Mouse (Mus musculus) heart, embryonic 14.5 days (tissue): Measurements from ENCODE around the gene Inppl1. TPM values are rescaled to one million over a fixed set of nuclear protein-coding genes. Genes with fewer than 3 reads are reported as not detected.

Experiments used
- ATAC-seq: fragments of 200-750 bp; cut with Nextera tagmentation; 2 replicates; pipeline ENCODE4 v1.8.0; 2017; ENCODE audit warnings: low read depth, moderate TSS enrichment; ENCODE audit not compliant: insufficient number of reproducible peaks, insufficient read depth, low FRiP score
- H3K27ac ChIP-seq, 2 experiments: fragments of 200-500 bp in 1 of 2; fragments of 300-500 bp in 1 of 2; sonication (generic) in 1 of 2; replicated peaks in 1 of 2; 2 replicates each; pipeline ENCODE4 v1.5.1; 2012 to 2014; ENCODE audit warnings: low read depth in 2 of 2, low read length in 2 of 2, control low read depth in 1 of 2, mild to moderate bottlenecking in 1 of 2, mixed read lengths in 1 of 2; ENCODE audit not compliant: control insufficient read depth in 1 of 2, insufficient read depth in 1 of 2
- H3K27me3 ChIP-seq: fragments of 300-500 bp; sonication (generic); 2 replicates; pipeline ENCODE4 v1.6.1; 2014; ENCODE audit warnings: mild to moderate bottlenecking, low read length, control low read depth; ENCODE audit not compliant: control insufficient read depth, insufficient read depth
- H3K36me3 ChIP-seq: fragments of 300-500 bp; sonication (generic); 2 replicates; pipeline ENCODE4 v1.6.1; 2014; ENCODE audit warnings: mild to moderate bottlenecking, control low read depth, low read length, mixed read lengths; ENCODE audit not compliant: control insufficient read depth, insufficient read depth
- H3K4me1 ChIP-seq, 2 experiments: fragments of 200-500 bp in 1 of 2; fragments of 300-500 bp in 1 of 2; sonication (generic) in 1 of 2; 2 replicates each; pipeline ENCODE4 v1.6.1; 2012 to 2014; ENCODE audit warnings: low read length in 2 of 2, control low read depth in 1 of 2, mixed read lengths in 1 of 2; ENCODE audit not compliant: control insufficient read depth in 2 of 2, insufficient read depth in 2 of 2
- H3K4me2 ChIP-seq: fragments of 300-500 bp; sonication (generic); 2 replicates; pipeline ENCODE4 v1.6.1; 2014; ENCODE audit warnings: mild to moderate bottlenecking, low read length
- H3K4me3 ChIP-seq, 2 experiments: fragments of 200-500 bp in 1 of 2; fragments of 300-500 bp in 1 of 2; sonication (generic) in 1 of 2; 2 replicates each; pipeline ENCODE4 v1.5.1; 2012 to 2014; ENCODE audit warnings: low read length in 2 of 2, mild to moderate bottlenecking in 2 of 2, control low read depth in 1 of 2, low read depth in 1 of 2, moderate library complexity in 1 of 2; ENCODE audit not compliant: control insufficient read depth in 1 of 2, insufficient read depth in 1 of 2
- H3K9ac ChIP-seq: fragments of 300-500 bp; sonication (generic); 2 replicates; pipeline ENCODE4 v1.6.1; 2014; ENCODE audit warnings: mild to moderate bottlenecking, low read length
- H3K9me3 ChIP-seq: fragments of 300-500 bp; sonication (generic); 2 replicates; pipeline ENCODE4 v1.6.1; 2016; ENCODE audit warnings: low read length, control low read depth; ENCODE audit not compliant: control insufficient read depth
- WGBS: fragments of 180-500 bp; shearing (Covaris S2); extraction: QIAGEN DNeasy Blood & Tissue Kit; methylation state at CpG from one replicate; pipeline ENCODE4 v1.1.7; 2014; 5-methylcytosine and 5-hydroxymethylcytosine counted together
- polyA plus RNA-seq: library from polyadenylated mRNA; unstranded; fragments of >200 nt; fragmentation: Nextera tagmentation; extraction: Ambion mirVana; gene quantifications from 2 replicates; pipeline ENCODE4 v1.2.1, GENCODE M21; 2014

Inppl1 gene
- polyA plus RNA-seq, 1 experiment from 2014 or later: 34.9 TPM

GRCm38 (mm10) chr7:101831437-101831836, 6.6 kb downstream of the Inppl1 start:
- no peaks in the 10 kb centered on the region for H3K27me3 ChIP-seq
- no peak overlapping the region for H3K9ac ChIP-seq
- ATAC-seq: no peak
- H3K9me3 ChIP-seq: no peaks in the 10 kb centered on the region
- peaks cover 76% of the 10 kb centered on the region for H3K36me3 ChIP-seq
- H3K4me1 ChIP-seq: peaks cover 16 to 27% of the 10 kb centered on the region in 2 experiments
- 94% methylated on average over 8 of the region's 8 CpGs for WGBS
- H3K27ac ChIP-seq: no peak overlapping the region
- no peak overlapping the region for H3K4me2 ChIP-seq
- no peak overlapping the region for H3K4me3 ChIP-seq

- no peak overlapping the region for H3K4me3 ChIP-seq
- H3K4me1 ChIP-seq: peaks cover 12 to 20% of the 10 kb centered on the region in 2 experiments
- WGBS: 94% methylated on average over 3 of the region's 3 CpGs
- peaks cover 86% of the 10 kb centered on the region for H3K36me3 ChIP-seq
- no peaks in the 10 kb centered on the region for H3K9me3 ChIP-seq
- H3K9ac ChIP-seq: no peak overlapping the region
- no peak overlapping the region for H3K4me2 ChIP-seq
- no peak for ATAC-seq
- H3K27ac ChIP-seq: no peak overlapping the region
- H3K27me3 ChIP-seq: no peaks in the 10 kb centered on the region
Measured at GRCm38 (mm10) chr7:101830373-101830772, 7.7 kb downstream of the Inppl1 start.

GRCm38 (mm10) chr7:101823758-101824630, 14.0 kb downstream of the Inppl1 start:
- H3K27ac ChIP-seq: no peak overlapping the region
- 79% methylated on average over 18 of the region's 18 CpGs for WGBS

GRCm38 (mm10) chr7:101822836-101823757, 14.9 kb downstream of the Inppl1 start:
- WGBS: 46% methylated on average over 32 of the region's 32 CpGs
- no peak for ATAC-seq
- Histone ChIP-seq H3K4me1 (peaks cover 7 to 27% of the 10 kb centered on the region in 2 experiments), H3K9me3 (no peaks in the 10 kb centered on the region), H3K4me3 (no peak overlapping the region), H3K4me2 (no peak overlapping the region), H3K27ac (no peak overlapping the region), H3K27me3 (peaks cover 34% of the 10 kb centered on the region), H3K9ac (no peak overlapping the region), H3K36me3 (peaks cover 51% of the 10 kb centered on the region)

More at GRCm38 (mm10) chr7:101823758-101824630, 14.0 kb downstream of the Inppl1 start:
- Histone ChIP-seq H3K9ac (no peak overlapping the region), H3K4me3 (no peak overlapping the region), H3K27me3 (peaks cover 25% of the 10 kb centered on the region), H3K9me3 (no peaks in the 10 kb centered on the region), H3K36me3 (peaks cover 60% of the 10 kb centered on the region), H3K4me1 (peaks cover 7 to 21% of the 10 kb centered on the region in 2 experiments), H3K4me2 (no peak overlapping the region)
- ATAC-seq: no peak

GRCm38 (mm10) chr7:101821571-101822501, 16.2 kb downstream of the Inppl1 start:
- Histone ChIP-seq H3K4me3 (peak overlapping the region; percentile 44 to 50), H3K9me3 (no peaks in the 10 kb centered on the region), H3K36me3 (peaks cover 38% of the 10 kb centered on the region), H3K27ac (peak overlapping the region; percentile 19 to 72; a peak in 3 of 4 replicates), H3K4me1 (peaks cover 9 to 31% of the 10 kb centered on the region in 2 experiments), H3K4me2 (peak overlapping the region; percentile 92), H3K27me3 (peaks cover 46% of the 10 kb centered on the region), H3K9ac (peak overlapping the region; percentile 73)
- ATAC-seq: peak; percentile 79
- WGBS: under 1% methylated on average over 71 of the region's 71 CpGs

GRCm38 (mm10) chr7:101820295-101821030, 17.6 kb downstream of the Inppl1 start:
- WGBS: 3% methylated on average over 35 of the region's 35 CpGs
- no peak overlapping the region for H3K27ac ChIP-seq
- H3K36me3 ChIP-seq: peaks cover 25% of the 10 kb centered on the region
- H3K4me1 ChIP-seq: peaks cover 9 to 31% of the 10 kb centered on the region in 2 experiments
- H3K9ac ChIP-seq: no peak overlapping the region
- H3K4me2 ChIP-seq: peak overlapping the region; percentile 92
- H3K9me3 ChIP-seq: no peaks in the 10 kb centered on the region
- H3K4me3 ChIP-seq: peak overlapping the region; percentile 15 to 50
- H3K27me3 ChIP-seq: peaks cover 57% of the 10 kb centered on the region
- ATAC-seq: no peak
